Mouse (Mus musculus) activated CD4-positive, CD25-positive, alpha-beta regulatory T cell (primary cell): Measurements from ENCODE around the gene Npr1. TPM values are rescaled to one million over a fixed set of nuclear protein-coding genes. Genes with fewer than 3 reads are reported as not detected.

Source experiments
- polyA plus RNA-seq, 2 experiments: library from polyadenylated mRNA; unstranded; fragments of 100-300 nt; shearing (Covaris generic); gene quantifications; one replicate each; pipeline ENCODE4 v1.2.1; 2017

The Npr1 gene
- polyA plus RNA-seq: under 1 TPM in 1 of 2 experiments, not detected in 1; 0.43 TPM

DNA sequence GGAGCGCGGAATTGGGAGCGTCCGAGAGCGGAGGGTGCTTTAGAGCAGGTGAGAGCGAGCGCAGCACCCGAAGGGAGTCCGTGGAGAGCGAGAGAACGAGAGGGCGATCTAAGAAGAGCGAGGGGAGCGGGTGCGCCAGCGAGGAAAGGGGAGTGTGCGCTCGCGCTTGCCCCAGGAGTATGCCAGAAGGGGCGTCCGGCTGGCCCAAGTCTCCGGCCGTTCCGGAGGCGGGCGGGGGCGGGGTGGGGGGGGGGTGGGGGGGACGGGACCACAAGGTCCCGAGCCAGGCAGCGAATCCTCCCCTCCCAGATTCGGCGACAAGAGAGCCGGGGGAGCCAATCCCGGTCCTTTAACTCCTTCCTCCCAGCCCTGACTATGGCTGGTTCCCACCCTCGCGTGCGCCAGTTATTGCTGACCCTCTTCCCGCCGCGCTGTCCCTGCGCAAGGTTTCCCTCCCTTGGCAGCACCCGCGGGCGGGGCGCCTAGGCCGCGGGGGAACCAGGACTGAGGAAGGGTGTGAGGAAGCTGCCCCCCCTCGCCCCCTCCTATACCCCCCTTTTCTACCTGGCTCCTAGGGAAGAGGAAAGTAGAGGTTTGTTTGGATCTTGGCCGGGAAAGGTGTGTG is at the start of gene Npr1:
TSS of gene Npr1 (minus strand) at position 181 of the 625 bp plus-strand sequence.

DNA sequence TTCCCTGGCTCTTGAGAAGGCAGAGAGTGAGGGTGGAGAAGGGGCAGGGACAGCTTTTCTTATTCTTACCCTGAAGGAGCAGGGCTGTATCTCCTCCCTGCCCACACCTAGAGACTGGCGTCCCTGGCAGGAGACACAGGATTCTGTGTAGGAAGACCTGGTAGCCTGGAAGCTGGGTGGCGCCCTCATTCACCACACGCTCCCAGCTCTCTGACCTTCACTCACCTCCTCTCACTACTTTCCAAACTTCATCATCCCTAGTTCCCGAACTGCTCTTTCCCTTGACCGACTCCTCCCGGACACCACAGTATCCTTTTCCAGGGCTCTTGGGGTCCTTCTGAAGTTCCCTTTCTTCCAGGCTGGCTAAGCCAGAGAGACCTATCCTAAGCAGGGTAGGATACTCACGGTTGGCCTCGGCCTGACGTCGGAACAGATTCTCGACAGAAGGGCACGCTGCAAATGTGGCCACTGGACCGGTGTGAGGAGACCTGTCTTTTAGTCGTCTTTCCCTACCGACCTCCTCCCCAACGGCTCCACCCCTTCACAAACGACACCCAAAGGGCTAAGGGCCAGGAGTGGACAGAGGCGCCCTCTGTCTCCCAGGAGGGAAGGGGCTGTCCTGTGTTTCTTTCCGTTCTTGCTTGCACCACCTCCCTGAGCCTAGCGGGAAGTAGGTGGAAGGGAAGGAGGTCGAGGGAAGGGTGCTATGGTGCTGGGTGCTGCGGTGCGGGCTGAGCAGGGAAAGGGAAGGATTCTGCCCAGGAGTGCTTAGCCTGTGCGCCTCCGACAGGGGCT is 48.3 kb upstream of the Npr1 start, which contains the start of the genes S100a1 and S100a13:
TSS of gene S100a1 (minus strand) at position 597 of the 795 bp plus-strand sequence.
TSS of gene S100a13 (plus strand) at position 640 of the 795 bp plus-strand sequence.

DNA sequence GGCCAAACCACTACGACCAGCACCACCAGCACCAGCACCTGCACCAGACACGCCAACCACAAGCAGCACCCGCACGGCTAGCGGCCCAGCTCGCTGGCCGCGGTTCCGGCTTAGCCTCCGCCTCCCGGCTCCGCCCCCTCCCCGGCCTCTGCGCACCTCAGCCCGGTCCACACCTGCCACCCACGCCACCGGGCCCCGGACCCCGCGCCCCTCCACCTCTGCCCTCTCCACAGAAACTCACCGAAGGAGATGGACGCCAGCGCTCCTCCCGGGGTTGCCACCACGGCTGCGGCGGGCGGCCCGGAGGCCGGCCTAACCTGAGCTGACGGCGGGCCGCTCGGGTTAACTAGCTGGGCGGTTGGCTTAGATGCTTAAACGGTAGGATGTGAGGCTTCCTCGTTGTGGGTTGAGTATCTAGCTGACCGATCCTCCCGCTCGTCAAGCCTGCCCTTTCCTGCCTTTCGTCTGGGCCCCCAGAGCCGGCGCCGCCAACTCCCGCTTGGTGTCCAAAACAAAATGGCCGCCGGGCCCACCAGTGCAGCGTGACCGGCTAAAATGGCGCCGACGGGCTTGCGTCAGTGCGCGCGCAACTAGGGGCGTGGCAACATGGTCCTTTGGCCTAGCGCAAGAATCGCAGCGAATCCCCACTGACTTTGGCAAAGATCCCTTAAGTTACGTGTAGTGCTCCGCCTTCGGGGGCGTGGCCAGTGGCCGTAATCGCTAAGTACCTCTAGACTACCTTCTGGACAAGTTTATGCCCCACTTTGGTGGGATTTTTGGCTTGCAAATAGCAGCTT is 43.5 kb upstream of the Npr1 start, which contains the start of gene Chtop:
TSS of gene Chtop (minus strand) at position 549 of the 797 bp plus-strand sequence.

DNA sequence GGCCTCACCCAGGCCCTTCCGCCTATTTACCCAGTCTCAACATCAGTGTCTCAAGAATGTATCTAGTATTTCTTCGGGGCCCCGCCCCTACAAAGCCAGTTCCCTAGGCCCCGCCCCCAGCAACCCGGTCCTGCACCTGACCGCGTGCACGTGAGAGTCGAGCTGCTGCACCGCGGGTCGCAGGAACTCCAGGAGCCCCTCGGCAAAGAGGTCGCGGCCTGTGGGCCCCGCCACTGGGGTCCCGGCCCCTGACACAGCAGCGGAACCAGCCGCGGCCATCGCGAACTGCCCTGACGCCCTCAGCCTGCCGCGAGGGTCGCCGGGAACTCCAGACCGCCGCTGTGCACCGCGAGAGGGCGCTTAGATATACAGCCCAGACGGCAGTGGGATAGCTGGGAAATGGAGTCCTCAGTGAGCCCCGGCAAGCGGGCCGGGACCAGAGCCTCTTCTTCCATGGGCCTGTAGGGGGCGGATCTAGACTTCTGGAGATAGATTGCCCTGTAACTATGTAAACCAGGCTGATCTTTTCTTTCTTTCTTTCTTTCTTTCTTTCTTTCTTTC is 25.1 kb upstream of the Npr1 start, which contains the start of gene Snapin:
TSS of gene Snapin (minus strand) at position 338 of the 561 bp plus-strand sequence.

DNA sequence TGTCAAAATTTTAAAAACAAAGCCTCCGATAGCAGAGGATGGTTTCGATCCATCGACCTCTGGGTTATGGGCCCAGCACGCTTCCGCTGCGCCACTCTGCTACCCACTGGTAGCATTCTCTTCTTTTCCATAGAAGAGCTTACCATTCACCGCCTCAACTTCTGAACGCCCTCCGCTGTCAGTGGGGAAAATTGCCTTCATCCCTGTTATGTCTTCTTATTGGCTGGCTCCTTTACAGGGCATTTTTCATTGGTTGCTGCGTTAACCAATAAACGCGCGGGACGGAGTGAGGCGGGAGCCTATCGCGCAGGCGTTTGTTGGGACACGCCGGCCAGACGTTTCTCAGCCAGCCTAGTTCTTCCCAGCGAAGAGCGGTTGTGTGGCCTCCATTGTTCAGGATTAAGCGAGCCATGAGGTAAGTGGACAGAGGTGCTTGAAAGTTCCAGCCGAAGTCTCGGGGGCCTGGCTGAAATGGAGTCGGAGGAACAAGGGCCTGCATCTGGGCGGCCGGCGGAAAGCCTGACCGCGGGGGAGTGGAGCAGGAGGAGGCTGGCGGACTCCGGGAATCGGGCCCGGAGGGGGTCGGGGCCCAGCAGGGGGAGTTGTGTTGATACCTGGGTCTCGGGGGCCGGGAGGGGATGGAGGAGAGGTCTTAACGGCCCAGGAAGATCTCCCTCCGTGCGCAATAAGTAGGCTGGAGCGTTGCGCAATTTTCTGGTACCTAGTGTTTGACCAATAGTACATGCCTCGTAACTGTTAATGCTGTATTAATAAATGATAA is 10.4 kb upstream of the Npr1 start, which contains the start of gene Ilf2:
TSS of gene Ilf2 (plus strand) at position 296 of the 781 bp plus-strand sequence.

DNA sequence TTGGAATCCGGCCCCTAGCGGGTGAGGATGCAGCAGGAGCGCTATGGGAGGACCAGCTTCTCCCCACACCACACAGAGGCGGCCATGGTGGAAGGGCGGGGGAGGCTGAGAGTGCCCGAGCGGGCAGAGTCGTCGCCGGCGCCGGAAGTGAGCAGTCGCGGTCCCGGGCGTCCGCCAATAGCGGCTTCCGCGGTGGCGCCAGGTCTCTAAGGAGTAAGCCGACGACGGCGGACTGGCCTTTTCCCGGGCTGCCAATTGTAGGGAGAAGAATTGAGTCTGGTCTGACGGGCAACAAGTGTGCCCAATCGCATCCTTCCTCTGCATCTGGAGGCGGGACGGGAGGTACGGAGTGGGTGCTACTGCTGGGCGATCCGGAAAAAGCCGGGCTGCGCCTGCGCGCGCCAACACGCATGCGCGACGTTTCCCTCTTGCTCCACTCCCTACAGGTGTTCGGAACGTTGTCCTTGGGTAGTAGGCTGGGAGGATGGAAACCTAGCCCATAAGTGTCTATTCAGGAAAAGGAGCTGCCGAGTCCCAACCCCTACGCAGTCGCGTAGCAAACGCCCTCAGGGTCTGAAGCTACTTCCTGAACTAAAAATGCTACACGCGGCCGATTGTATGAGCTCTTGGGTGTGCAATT is 32.2 kb downstream of the Npr1 start, which contains the start of gene Ints3:
TSS of gene Ints3 (minus strand) at position 242 of the 640 bp plus-strand sequence.

Other genes starting within 250 kb of the Npr1 start
- 100 to 1,000 TPM; 132 to 181 TPM for gene Jtb, start 234.3 kb downstream of the Npr1 start, polyA plus RNA-seq
- gene Creb3l4, start 222.4 kb downstream of the Npr1 start, polyA plus RNA-seq: not detected
- 1 to 10 TPM; 3.1 to 3.9 TPM for gene Slc39a1, start 217.7 kb downstream of the Npr1 start, polyA plus RNA-seq
- gene Crtc2, start 211.7 kb downstream of the Npr1 start, polyA plus RNA-seq: 10 to 100 TPM; 84.5 to 85.4 TPM
- 10 to 100 TPM; 22.4 to 43.4 TPM for gene Dennd4b, start 200.7 kb downstream of the Npr1 start, polyA plus RNA-seq
- 10 to 100 TPM in 1 of 2 experiments, 1 to 10 TPM in 1; 9.1 to 13.3 TPM for gene Gatad2b, start 172.7 kb downstream of the Npr1 start, polyA plus RNA-seq
- gene Slc27a3, start 75.9 kb downstream of the Npr1 start, polyA plus RNA-seq: under 1 TPM in 1 of 2 experiments, not detected in 1; 0.64 TPM
- gene Ints3, start 32.2 kb downstream of the Npr1 start, polyA plus RNA-seq: 10 to 100 TPM; 18.3 to 32.8 TPM
- 10 to 100 TPM; 74.7 to 96.6 TPM for gene Ilf2, start 10.3 kb upstream of the Npr1 start, polyA plus RNA-seq
- 10 to 100 TPM; 96.3 to 96.9 TPM for gene Snapin, start 25.2 kb upstream of the Npr1 start, polyA plus RNA-seq
- 100 to 1,000 TPM; 147 to 160 TPM for gene Chtop, start 43.6 kb upstream of the Npr1 start, polyA plus RNA-seq
- gene S100a1, start 48.5 kb upstream of the Npr1 start, polyA plus RNA-seq: 1 to 10 TPM; 4.4 to 6.8 TPM
- 100 to 1,000 TPM; 192 to 245 TPM for gene S100a13, start 48.6 kb upstream of the Npr1 start, polyA plus RNA-seq
- under 1 TPM in 1 of 2 experiments, not detected in 1; 0.68 TPM for gene S100a14, start 61.0 kb upstream of the Npr1 start, polyA plus RNA-seq
- not detected for gene S100a16, start 71.4 kb upstream of the Npr1 start, polyA plus RNA-seq
- gene S100a3, start 94.7 kb upstream of the Npr1 start, polyA plus RNA-seq: 1 to 10 TPM; 2.0 to 2.8 TPM
- 1 to 10 TPM in 1 of 2 experiments, under 1 TPM in 1; 0.63 to 1.9 TPM for gene S100a2, start 124.4 kb upstream of the Npr1 start, polyA plus RNA-seq
- gene Gm42674, start 136.0 kb upstream of the Npr1 start, polyA plus RNA-seq: not detected
- gene S100a4, start 137.9 kb upstream of the Npr1 start, polyA plus RNA-seq: 100 to 1,000 TPM in 1 of 2 experiments, 10 to 100 TPM in 1; 94.8 to 925 TPM
- not detected for gene S100a5, start 142.7 kb upstream of the Npr1 start, polyA plus RNA-seq
- gene S100a6, start 147.0 kb upstream of the Npr1 start, polyA plus RNA-seq: 1,000 to 10,000 TPM in 1 of 2 experiments, 100 to 1,000 TPM in 1; 298 to 1,210 TPM
- gene S100a7a, start 188.2 kb upstream of the Npr1 start, polyA plus RNA-seq: not detected
- gene S100a8, start 203.1 kb upstream of the Npr1 start, polyA plus RNA-seq: under 1 TPM in 1 of 2 experiments, not detected in 1; 0.88 TPM
- under 1 TPM in 1 of 2 experiments, not detected in 1; 0.33 TPM for gene S100a9, start 229.9 kb upstream of the Npr1 start, polyA plus RNA-seq